Mouse (Mus musculus) urinary bladder, adult 2 months (tissue): Measurements from ENCODE around the gene Gdnf. TPM values are rescaled to one million over a fixed set of nuclear protein-coding genes. Genes with fewer than 3 reads are reported as not detected.
A peak's percentile ranks its signal among the peaks of the same experiment; 100 is the strongest.

ENCODE experiments used
- DNase-seq: peaks from one replicate; pipeline ENCODE4 v3.0.0; 2022; ENCODE audit warnings: low spot score
- polyA plus RNA-seq: library from polyadenylated mRNA; depleted of rRNA; stranded (reverse); fragments of >200 nt; gene quantifications from 2 replicates; pipeline ENCODE4 v1.2.3, GENCODE M21; 2012; rRNA removed

Gene Gdnf
- 0.21 and 0.30 TPM in 2 replicates for polyA plus RNA-seq

DNA sequence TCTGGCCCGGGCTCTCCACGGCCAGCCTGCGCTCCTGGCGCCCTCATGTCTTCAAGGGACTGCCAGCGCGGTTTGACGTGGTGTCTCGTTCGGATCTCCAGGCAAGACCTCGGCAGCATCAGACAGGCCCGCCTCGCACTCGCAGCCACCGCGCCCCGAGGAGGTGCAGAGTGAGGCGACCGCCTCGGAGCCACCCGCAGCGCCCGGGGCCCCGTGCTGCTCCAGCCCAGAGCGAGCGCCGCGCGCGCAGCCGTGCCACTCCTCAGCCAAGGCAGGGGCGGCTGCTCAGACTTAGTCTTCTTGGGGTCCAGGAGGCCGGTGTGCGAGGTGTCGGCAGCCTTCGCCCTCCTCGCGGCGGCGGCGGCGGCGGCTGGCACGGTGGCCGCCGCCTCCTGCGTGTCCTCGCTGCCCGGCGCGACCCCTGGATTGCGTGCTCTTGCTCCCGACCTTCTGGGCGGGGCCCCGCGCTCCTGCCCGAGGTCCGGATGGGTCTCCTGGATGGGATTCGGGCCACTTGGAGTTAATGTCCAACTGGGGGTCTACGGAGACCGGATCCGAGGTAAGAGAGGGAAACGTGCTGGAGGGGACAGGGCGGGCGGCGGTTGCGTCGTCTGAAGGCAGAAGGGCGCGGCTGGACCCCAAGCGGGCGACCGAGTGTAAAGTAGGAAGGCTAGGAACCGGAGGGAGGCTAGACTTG, at the start of gene Gdnf:
TSS of gene Gdnf (plus strand) at position 291 of the 697 bp plus-strand sequence.
- DNase-seq = peak; percentile 24

DNA sequence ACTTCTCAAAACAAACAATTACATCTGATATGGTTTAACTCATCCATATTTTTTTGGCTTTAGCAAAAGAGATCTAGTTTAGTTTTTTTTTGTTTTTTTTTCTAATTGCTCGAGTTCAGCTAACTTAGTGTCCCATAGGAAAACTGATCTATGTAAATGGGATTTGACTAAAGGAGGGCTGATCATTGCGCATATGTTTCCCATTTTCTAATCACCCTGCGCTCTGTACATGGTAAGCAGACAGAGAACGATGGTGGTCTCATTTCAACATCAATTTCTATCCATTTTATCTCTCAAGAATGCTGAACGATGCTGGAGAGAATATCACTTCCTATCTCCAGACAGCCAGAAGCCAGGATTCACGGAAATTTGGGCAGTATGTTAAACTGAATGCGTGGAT, 43.5 kb upstream of the Gdnf start:
- no peak for DNase-seq

DNA sequence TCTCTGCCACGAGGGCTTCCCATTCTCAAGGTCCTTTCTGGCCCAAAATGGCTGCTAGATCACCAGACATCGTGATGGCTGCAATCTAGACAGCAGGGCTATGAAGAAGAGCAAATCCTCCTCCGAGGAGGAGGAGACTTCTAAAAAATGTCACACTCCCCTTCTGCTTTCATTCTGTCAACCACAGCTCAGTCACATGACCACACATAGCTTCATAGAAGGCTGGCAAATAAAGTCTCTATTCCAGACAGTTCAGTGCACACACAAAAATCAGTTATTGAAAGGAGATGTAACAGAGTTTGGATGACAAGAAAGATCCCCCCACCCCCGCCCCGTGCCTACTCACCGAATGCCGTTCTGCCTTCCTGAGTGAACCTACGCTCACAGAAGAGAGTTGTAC, 37.7 kb upstream of the Gdnf start:
- no peak for DNase-seq

DNA sequence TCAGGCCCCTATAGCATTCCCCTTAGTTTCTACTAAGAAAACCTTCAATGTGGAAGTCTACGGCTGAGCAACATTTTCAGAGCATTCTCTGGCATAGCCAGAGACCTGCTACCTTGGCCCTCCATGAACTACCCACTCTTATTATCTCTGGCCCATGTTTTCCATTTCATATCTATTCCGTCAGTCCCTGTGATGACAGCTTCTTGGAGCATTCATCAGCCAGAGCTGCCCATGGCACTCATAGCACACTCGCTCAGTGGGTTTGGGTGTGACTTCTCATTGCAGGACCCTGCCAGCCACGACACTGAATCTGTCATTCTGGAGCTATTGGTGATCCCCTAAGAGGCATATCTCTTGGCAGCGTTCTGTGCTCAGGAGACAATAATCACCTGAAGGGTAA, 29.1 kb upstream of the Gdnf start:
- DNase-seq = no peak

DNA sequence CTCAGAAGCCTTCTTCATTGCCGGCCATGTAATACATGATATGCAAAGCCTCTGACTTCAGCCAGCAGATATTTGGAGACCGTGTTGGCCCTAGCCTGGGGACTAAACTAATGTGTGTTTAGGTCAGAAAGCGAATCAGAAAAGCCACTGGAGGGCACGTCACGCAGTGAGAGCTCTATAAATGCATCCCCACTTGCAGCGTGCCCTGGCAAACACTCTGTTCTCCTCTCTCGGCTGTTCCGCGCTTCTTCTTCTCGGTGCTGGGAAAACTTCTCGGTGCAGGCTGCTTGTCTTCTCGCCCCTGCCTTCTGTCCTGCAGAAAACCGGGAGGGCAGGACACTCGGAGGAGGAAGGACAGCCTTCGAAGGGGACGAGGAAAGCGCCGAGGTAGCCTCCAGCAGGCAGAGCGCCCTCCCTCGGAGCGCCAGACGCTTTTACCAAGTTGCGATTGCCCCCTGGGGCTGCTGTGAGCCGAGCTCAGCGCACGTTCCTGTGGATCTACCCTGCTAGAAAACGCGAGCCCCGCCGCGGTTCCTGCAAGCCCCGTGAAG, 730 bp upstream of the Gdnf start:
- no peak for DNase-seq

DNA sequence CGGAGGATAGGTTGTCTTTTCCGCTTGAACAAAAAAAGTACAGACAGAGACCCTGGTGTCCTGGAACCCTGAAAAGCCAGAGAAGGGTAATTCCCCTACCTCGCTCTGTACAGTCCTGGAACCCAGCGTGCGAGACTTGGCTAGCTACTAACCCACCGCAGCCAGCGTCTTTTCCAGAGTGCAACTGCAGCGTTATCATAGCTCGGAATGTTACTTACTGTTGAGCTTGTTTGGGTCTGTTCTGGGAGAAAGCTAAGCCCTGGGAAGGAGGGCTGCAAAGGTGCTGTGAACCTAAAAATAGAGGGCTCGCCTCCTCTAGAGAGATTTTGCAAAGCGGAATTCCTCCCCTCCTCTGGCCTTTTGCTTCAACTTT, 593 bp downstream of the Gdnf start:
- no peak for DNase-seq

DNA sequence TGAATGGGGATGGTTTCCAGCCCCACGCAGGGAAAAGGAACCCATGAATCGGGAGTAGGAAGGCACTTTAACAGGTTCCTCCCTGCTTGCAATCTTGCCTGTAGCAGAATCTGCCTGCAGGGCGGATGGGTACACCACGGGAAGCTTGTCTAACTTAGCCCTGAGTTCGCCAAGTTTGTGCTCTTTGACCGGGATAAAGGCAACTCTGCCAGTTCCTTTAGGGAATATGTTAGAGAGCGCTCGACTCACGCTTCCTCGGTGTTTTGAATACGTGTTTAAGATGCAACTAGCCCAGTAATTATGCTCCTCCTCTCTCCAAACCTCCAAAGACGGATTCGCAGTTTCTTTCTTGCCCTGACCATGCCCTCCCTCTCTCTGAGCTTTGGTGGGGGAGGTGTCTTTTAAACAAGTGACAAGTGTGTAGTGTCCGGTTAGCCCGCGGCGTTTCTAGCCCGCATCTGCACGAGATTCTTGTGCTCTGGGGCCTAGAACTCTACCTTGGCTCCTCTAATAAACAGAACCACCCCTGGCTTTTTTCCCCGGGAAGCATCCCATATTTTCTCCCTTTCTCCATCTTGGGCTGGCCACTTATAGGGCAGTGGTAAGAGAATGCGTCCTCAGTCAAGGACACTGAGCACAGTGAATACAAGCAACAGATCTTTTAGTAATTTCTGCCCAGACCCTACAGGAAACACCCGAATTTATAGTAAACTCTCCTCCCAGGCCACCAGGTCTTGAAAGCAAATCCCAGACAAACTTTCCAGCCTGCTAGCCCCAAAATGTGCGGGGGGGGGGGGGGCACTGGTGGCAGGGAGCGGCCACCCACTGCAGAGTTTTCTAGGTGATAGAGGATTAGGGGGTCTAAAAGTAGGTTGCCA, 1.4 kb downstream of the Gdnf start:
- DNase-seq = no peak

DNA sequence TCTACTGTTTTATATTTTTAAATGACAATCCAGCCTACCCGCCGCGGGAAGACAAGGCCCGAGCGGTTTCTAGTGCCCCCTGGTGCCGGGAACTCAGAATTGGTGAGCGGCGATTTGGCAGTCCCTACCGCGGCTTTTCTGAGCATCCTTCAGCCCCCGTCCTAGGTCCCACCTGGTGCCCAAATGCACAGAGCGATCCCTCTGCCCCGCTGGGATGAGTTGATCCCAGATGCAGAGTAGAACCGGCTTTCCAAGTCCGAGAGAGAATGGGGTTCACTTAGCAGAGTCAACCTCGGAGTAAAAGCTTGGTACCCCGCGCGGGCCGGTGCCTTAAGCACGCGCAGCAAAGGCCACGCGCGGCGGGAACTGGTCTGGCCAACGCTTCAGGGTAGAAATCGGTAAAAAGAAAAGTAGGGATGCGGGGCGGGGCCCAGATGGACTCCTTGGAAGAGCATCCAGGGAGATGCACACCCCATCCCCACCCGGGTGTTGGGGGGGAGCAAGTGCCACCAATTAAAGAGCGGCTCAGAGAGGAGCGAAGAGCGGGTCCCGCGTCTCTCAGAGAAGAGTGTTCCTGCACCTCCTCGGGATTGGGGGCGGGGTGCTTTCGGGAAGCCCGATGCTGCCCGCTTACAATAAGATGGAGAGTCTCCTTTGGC, 2.4 kb downstream of the Gdnf start:
- DNase-seq = peak; percentile 50

DNA sequence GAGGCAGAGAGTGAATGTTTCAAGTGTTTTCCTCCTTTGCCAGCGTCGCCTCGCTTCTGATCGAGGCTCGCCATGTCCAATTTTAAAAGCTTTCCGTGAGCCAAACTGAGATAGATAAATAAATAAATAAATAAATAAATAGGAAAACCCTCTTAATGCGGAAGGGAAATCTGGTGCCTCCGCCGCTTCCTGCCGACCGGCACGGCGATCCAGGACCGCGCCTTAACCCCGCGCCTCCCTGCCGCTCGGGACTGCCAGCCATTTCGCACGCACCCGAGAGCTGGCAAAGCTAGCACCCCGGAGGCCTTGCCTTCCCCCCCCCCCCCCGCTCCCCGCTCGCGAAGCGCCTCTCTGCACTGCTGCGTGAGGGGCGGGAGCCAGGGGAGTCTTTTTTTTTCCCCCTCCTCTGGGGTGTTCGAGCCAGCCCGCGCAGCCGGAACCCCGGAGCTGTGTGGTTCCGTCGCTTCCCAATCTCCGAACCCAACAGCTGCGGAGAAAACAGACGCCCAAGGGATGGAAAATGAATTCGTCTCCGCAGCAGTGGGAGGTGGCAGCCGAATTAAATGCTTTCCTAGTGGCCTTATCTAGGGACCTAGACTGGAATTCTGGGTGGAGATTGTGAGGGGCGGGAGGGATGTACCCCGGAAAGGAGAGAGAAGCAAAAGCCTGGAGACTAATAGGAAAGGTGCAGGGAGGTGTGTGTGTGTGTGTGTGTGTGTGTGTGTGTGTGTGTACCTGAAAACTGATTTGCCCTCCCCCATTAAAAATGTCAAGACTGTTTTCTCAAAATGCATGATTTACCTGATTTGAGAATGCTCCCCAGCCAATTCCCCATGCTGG, 3.1 kb downstream of the Gdnf start:
- no peak for DNase-seq

DNA sequence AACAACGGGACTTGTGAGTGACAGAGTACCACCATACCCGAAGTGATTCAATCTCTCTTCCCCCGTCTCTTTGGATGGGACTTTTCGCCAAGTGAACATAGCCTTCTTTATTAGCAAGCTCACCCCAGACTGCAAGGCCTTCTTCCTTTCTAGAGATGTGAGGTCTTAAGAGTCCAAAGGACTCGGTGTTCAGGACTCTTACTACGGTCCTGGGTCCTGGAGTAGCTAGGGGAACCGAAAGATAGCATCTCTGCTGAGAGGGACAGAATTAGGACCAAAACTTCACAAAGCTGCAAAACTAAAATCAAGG, 3.7 kb downstream of the Gdnf start:
- DNase-seq = no peak

DNA sequence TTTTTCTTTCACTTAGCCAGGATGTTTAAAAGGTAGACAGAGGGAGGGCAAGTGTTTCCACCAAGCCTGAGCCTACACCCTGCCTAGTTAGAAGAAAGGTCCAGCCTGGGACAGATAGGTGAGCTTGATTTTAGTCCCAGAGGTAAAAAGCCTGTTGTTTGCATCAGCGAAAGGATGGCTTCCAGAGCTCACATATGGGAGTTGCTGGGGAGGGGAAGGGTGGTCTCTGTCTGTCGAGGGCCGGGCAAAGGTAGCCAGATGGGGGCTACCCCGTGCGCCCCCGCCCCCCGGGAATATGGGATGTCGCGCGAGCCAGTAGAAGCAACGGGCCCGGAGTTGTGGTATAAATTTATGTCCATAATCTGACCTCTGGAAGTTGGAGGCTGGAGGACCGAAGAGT, 4.3 kb downstream of the Gdnf start:
- no peak for DNase-seq

DNA sequence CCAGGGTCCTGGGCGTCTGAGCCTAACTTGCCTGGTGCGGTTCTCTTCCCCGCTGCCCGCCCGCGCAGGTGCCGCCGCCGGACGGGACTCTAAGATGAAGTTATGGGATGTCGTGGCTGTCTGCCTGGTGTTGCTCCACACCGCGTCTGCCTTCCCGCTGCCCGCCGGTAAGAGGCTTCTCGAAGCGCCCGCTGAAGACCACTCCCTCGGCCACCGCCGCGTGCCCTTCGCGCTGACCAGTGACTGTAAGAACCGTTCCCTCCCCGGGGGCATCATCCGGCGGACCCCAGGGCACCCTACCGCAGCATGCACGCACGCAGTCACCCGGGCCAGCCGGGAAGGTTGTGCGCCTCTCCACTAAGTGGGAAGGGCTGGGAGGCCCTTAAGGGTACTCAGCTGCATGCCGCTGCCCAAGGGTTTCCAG, 4.9 kb downstream of the Gdnf start:
- no peak for DNase-seq

DNA sequence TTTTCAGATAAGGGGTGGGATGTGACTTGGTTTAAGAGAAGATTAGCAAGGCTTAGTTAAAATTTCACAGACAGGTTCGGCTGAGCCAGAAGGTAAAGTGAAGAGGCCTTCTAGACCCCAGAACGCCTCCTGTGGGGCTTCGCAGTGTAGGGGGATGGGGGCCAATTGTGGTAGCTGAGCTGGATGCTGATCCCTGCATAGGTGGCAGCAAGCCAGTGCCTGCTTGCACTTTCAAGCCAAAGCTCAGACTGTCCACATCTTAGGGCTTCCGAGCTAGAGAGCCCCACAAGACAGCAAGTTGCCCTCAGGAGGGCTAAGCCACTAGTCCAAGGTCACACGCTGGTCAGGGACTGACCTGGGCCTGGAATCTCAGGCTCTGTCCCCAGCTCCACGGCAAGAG, 13.2 kb downstream of the Gdnf start:
- no peak for DNase-seq

DNA sequence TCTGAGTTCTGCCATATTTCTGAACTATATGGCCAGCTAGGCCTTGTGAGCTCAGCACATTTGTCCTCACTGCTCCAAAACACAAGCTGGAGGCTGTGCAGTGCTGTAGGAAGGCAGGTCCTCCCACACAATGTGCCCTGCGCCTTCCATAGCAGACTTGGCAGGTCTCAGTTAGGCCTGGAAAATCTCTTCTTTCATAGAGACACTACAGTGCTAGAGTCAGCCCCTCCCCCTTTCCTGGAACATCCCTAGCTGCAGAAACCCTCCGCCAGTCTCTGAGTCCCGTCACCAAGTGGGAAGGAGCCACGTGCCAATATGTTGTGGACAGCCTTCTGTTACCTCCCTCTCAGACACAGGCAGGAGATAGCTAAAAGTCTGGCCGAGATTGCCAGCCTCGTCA, 14.9 kb downstream of the Gdnf start:
- no peak for DNase-seq

DNA sequence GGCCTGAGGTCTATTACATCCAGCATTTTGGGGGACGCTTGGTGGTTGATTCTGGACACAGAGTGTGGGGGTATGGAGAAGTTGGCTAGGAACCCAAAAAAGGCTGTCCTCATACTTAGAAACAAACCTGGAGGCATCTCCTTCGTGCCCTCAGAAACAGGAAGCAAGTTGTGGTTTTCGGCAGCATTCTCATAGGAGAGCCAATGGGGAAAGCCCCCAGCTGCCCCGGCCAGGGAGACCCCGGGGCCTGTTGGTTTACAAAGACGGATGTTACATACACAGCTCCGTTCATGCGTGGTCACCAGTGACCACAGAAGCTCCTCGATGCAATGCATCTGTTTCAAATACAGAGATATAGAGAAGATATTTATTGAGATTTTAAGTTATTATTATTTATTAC, 24.8 kb downstream of the Gdnf start:
- no peak for DNase-seq

DNA sequence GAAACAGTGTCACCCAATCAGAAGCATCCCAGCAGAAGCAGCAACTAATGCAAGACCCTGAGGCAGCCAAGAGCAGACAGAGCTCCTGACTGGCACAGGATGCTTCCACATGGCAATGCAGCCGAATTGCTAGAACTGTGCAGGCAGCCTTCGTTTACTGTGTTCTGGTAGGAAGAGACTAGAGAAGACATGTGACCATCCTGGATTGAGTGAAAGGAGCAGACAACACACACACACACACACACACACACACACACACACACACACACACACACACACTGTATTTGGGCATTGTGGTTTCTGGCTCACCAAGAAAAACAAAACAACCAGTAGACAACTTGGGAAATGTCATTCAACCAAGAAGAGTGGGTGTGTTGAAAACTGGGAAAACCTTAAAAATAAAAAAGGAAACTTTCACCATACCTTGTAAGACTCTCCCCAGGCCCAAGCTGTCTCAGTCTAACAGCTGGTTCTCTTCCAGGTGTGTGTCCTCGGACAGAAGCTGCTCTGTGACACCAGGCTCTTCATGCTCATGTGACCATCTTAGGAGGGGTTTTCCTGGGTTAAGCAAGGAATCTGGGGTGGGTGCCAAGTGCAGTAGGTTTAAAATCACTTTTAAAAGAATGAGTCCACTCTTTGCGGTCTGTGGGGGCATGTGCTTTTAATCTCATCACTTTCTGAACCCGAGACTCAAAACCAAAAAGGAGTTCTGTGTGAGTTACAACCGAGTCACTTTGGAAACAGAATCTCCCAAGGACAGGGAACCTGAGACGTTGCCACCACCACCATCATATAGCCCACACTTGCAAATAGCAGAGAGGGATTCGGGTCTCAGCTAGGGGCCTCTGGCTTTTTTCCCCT, 27.6 kb downstream of the Gdnf start:
- DNase-seq = no peak

DNA sequence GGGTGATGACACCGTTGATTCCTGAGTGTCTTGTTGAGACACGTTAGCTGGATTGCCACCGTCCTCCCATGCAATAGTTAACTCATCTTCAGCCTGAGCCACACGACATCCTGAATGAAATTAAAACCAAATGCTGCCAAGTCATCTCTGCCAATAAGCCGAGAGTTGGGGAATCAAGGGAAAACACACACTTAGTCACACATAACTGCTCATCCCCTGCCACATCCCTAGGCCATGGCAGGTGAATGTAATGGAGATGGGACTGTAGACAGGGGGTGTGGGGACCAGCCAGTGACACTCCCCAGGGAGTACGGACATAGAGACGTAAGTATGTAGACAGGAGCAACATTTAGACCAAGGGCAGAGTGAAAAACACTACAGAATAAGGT, 28.3 kb downstream of the Gdnf start:
- DNase-seq = no peak

DNA sequence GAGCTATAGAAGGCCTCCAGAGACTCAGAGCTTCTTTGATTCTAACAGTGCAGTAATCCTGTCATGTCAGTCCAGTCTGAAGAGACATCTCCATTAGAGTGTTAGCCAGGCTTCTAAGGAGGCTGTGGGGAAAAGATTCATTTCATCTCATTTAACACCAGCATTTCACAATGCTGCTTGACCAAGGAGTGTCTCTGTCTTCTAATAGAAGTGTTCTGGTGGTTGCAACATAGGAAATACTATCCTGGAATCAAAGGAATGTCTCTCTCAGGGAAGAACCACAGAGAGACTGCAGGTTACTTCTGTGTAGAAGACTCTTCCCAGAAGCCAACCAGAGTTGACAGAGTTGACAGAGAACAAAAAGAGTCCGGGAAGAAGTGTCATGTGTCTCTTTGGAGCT, 31.0 kb downstream of the Gdnf start:
- DNase-seq = no peak

DNA sequence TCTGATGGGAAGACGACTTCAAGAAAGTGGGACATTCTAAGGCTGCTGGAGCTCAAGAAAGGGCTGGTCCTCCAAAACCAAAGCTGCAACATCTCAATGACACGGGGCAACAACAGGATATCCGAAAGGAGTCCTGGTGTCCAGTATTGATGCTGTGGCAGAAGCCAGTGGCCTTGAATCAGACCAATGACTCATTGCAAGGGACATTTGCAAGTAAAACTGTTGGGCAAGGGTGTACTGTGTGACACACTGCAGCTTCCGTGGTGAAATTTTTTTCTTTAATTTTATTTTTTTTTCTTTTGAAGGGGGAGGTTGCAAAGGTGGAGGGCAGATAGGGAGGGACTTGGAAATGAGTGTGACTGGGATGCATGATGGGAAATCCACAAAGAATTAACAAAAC, 31.8 kb downstream of the Gdnf start:
- no peak for DNase-seq

DNA sequence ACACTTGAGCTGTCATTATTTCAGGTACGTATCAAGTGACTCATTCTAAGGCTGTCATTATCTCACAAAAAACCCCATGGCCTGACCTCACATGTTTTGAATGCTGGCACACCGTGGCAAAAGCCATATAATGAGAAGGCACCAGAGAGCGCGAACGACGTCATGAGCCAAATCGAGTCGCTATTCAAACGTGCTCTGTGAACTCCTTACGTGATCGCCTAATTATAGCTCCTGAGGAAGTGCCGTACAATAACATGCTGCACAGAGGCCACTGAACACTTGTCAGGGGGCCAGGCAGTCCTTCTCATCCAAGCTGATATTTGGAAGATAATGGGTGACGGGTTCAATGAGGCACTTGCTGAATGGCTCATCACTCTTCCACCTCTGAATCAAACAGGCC, 46.8 kb downstream of the Gdnf start:
- DNase-seq = no peak

DNA sequence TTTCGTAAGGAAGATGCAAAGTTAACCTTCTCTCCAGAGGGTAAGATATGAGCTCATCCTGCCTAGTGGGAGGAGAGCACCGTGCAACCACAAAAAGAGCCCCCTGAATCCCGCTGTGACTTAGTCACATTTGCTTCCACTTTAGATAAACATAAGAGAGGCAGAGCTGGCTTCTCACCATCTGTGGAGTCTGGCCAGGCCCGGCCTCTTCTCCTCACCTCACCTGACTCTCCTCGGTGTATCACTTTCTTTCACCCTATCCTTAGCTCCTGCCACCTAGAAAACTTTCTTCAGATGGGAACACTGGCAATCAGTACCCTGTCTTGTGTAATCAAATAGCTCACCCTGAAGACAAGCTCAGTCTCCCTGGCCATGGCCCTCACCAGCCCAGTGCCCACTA, 48.2 kb downstream of the Gdnf start:
- DNase-seq = no peak
